Mouse (Mus musculus): ENCODE data around the gene Sirpa. TPM values are rescaled to one million over a fixed set of nuclear protein-coding genes. Genes with fewer than 3 reads are reported as not detected.
A peak's percentile ranks its signal among the peaks of the same experiment; 100 is the strongest.

The Sirpa gene
- total RNA-seq, 2 experiments from 2014 or later: 279 to 289 TPM

DNA sequence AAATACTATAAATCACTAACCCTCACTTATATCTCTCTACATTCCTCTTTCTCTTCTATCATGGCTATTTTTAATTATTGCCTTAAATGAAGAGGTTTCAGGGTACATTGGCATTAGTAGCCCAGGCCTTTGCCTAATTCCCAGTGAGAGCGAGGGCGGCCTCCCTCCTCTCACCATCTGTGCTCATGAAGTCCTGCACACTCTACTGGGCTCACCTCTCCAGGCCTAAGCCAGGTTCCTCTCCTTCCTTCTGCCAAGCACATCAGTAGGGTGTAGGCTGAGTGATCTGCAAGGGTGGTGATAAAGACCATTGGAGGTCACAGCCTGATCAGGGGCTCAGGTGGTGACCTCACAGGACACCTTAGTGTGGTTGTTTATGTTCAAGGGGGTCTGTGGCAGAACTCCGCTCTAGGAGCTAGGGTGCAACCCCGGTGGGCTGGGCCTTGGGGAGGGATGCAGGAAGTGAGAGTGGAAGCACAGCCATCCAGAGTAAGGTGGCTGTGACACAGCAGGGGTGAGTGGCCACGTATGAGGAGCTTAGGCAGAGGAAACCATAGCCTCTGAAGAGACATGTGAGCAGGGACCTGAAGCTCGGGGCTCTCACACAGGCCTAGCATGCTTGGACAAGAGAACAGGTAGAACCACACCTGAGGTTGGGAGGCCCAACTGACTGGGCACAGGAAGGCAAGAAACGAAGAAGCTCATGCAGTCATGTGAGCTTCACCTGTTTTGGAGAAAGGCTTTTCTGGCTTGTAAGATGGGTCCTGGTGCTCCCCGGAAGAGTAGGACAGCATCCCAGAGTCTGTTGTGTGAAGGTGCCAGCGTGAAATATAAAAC, 29.2 kb downstream of the Sirpa start:
- no peak for DNase-seq (ENCODE audit: low spot score in 2 of 2)
- no peak overlapping the region for H3K4me3 ChIP-seq
- TF ChIP-seq CTCF (conservative IDR thresholded peaks at IDR 0.05): no peak
- peak overlapping the region; percentile 46 for H3K27ac ChIP-seq

DNA sequence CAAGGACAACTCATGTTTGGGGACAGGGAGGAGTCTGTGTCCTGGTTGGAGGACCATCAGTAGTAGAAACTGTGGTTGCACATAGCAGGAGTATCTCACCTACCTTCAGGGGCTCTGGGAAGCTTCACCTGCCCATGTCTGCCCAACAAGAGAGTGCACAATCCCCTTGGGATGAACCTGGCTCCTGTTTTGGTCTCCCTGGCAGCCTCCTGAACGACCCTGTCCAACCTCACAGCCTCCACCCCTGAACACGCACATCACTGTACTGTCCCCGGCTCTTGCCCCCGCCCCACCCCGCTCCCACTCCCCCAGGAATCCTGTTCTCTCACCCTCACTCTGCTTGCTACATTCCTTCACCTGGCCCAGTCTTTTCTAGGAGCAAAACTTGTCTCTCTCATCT, 30.3 kb downstream of the Sirpa start:
- peak overlapping the region; percentile 76; the same call in 1 of the 2 replicates for H3K27ac ChIP-seq
- DNase-seq (ENCODE audit: low spot score in 2 of 2): no peak
- no peak for TF ChIP-seq CTCF (conservative IDR thresholded peaks at IDR 0.05)

DNA sequence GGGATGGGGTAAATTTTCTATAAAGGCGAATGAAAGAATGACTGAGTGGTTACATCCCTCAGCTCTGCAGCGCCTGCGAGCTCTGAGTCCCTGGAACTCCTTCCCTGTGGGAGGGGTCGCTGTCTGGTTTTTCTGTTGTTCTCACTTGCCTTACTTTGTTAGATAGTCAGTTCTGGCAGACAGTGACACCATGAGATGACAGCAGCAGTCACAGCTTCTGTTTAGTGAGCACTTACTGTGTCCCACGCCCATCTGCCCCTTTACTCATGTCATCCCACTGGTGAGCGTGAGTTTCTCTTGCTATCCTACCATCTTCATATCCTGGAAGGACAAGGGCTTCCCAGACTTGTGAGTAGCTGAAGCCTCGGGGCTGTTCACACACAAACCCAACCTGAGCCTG, 31.1 kb downstream of the Sirpa start:
- H3K27ac ChIP-seq: peak overlapping the region; percentile 76
- peak; percentile 68 to 86 for DNase-seq (ENCODE audit: low spot score in 2 of 2)
- no peak overlapping the region for H3K4me3 ChIP-seq
- TF ChIP-seq CTCF (conservative IDR thresholded peaks at IDR 0.05): no peak

More for the DNA sequence above, 30.3 kb downstream of the Sirpa start:
- no peak overlapping the region for H3K4me3 ChIP-seq

DNA sequence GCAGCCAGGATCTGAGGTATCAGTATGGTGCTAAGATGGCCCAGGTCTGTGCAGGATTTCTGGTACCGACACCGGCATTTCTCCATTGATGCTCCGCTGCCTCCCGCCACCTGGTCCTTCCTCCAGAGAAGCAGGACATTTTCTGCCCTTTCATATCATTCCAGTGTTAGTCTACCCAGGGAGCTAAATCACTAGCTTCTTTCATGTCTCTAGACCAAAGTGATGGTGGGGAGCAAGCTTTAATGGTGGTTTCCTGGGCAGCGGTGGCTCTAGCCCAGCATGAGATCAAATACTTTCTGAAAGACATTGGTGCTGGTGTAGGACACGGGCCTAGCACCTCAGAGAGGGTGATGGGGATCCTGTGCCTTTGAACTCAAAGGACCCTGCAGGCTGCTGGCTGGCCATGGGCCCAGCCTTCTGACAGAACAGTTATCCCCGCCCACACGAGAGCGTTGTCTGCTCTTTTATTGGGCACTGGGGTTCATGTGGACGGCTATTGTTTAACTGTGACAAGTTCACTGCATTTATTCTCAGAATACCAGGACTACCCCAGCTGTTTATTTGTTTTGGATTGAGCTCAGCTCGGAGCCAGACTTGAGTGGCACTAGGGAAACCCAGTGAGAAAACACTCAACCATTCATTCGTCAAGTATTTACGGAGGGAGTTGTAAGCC, 31.7 kb downstream of the Sirpa start:
- Histone ChIP-seq H3K27ac (peak overlapping the region; percentile 72), H3K4me3 (no peak overlapping the region)
- no peak for DNase-seq (ENCODE audit: low spot score in 2 of 2)
- TF ChIP-seq CTCF (conservative IDR thresholded peaks at IDR 0.05): no peak

DNA sequence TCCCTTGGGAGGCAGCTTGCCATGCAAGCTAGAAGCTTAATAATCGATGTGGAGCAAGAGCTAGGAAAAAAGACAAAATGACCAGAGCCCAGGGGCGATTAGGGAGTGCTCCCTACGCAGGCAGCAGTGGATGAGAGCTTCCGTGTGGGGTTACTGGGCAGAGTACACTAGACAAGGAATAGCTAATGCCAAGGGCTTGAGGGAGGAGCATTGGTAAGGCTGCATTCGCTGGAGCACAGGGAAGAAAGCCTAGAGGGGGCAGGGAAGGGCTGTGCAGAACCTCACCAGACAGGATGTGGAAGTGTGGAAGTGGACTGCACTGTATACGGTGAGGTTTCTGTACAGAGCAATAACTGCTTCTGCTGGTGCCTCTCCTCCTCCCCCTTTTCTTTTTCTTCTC, 32.3 kb downstream of the Sirpa start:
- peak overlapping the region; percentile 72 for H3K27ac ChIP-seq
- TF ChIP-seq CTCF (conservative IDR thresholded peaks at IDR 0.05): no peak
- no peak overlapping the region for H3K4me3 ChIP-seq
- no peak for DNase-seq (ENCODE audit: low spot score in 2 of 2)

DNA sequence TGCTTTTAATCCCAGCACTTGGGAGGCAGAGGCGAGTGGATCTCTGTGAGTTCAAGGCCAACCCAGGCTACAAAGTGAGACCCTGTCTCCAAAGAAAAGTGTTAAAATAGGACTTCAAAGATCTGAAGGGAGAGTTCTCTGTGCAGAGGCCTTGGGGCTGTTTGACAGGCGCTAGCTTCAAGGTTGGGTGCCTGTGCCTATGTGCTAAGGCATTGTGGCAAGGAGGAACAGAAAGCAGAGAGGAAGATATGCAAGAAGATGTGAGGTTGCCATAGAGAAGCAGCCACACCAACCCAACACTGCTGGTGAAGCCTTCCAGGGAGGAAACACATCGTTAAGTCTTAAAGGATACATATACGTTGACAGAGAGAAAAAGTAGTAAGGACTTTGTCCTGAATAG, 33.2 kb downstream of the Sirpa start:
- DNase-seq (ENCODE audit: low spot score in 2 of 2): no peak
- no peak for TF ChIP-seq CTCF (conservative IDR thresholded peaks at IDR 0.05)
- H3K4me3 ChIP-seq: no peak overlapping the region
- peak overlapping the region; percentile 72; the same call in 1 of the 2 replicates for H3K27ac ChIP-seq

DNA sequence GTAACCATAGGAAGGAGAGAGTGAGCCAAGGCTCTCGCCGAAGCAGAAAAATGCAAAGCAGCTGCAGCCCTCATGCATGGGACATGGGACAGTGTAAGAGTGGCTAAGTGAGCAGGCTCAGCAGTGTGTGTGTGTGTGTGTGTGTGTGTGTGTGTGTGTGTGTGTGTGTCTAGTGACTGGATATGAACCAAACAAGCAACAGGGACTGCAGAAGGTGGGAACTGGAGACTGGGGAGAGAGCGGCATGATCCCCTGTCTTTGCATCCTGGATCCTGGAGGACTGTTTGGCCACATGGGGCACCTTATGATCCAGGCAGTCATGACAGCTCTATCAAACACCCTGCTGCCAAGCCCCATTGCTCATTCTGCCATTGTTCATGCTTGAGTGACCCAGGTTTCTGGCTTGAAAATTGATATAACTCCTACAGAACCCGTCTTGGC, 34.0 kb downstream of the Sirpa start:
- no peak overlapping the region for H3K4me3 ChIP-seq
- DNase-seq (ENCODE audit: low spot score in 2 of 2): no peak
- peak overlapping the region; percentile 70; the same call in 1 of the 2 replicates for H3K27ac ChIP-seq
- TF ChIP-seq CTCF (conservative IDR thresholded peaks at IDR 0.05): no peak

DNA sequence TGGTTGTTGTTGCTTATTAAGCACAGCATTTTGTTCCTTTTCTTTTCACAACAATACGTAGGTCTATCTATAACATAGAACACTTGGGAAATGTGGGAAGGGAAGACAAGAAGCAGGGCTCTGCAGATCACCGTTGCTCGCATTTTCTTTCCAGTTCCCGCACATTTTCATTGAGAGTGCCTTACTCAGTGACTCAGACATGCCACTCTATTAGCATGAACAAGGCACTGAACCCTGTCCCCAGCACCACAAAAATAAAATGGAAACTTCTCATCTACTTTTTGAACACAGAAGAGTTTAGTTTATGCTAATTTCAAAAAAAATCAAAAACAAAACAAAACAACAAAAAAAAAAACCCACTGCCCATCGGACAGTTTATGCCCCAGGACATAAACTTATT, 34.5 kb downstream of the Sirpa start:
- no peak for DNase-seq (ENCODE audit: low spot score in 2 of 2)
- TF ChIP-seq CTCF (conservative IDR thresholded peaks at IDR 0.05): no peak
- H3K4me3 ChIP-seq: no peak overlapping the region
- H3K27ac ChIP-seq: peak overlapping the region; percentile 70

DNA sequence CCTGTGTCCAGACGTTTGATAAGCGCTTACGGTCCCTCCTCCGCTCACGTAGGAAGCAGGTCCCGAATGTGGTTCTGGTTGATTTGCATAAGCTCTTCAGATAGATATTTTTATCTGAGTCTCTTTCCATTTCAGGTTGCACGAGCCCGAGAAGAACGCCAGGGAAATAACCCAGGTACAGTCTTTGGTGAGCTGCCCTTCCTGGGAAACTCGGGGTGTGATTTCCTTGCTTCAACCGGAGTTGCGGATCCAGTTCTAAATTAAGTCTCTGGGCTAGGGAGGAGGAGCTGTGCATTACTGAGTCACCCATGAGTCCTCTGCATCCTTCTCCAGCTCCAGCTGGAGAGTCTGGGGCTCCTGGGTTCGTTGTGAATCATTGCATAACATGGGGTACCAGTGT, 35.2 kb downstream of the Sirpa start:
- H3K4me3 ChIP-seq: no peak overlapping the region
- DNase-seq (ENCODE audit: low spot score in 2 of 2): peak; percentile 39 to 52
- H3K27ac ChIP-seq: peak overlapping the region; percentile 70
- no peak for TF ChIP-seq CTCF (conservative IDR thresholded peaks at IDR 0.05)

DNA sequence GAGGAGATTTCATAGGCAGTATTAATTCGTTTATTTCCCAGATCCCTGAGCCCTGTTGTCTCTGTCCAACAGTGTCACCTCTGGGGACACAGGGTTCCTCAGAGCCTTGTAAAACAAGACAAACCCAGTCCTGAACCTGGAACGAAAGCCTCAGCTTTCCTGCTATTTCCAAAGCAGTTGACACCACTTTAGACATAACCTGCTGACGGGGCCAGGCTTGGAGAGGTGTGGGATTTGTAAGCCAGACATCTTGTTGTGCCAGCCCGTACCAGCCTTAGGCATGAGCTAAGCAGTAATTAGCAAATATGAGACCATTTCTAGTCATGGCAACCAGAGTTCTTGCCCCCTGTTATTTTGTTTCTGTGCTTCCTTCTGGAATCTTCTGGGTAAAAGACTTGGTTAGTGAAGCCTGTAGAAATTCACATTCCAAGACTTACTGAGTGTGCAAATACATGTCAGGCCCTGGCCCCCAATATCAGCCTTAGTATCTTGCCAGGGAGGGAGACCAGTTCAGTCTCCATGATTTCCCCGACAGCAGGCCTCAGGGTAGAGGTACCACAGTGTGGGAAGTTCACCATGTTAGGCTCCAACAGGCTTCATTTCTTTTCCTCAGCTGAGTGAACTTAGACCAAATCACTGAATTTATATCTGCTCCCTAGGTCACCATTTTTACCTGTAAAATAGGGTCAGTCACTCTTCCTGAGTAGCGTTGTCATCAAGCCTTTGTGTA, 36.0 kb downstream of the Sirpa start:
- H3K27ac ChIP-seq: peak overlapping the region; percentile 70; the same call in 1 of the 2 replicates

DNA sequence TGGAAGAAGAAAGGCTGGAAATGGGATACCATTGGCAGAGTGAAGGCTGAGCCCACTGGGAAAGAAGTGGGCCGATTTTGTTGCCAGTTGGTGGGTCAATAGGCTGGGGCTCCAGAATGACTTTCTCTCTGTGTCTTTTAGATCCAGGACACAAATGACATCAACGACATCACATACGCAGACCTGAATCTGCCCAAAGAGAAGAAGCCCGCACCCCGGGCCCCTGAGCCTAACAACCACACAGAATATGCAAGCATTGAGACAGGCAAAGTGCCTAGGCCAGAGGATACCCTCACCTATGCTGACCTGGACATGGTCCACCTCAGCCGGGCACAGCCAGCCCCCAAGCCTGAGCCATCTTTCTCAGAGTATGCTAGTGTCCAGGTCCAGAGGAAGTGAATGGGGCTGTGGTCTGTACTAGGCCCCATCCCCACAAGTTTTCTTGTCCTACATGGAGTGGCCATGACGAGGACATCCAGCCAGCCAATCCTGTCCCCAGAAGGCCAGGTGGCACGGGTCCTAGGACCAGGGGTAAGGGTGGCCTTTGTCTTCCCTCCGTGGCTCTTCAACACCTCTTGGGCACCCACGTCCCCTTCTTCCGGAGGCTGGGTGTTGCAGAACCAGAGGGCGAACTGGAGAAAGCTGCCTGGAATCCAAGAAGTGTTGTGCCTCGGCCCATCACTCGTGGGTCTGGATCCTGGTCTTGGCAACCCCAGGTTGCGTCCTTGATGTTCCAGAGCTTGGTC, 37.3 kb downstream of the Sirpa start:
- Histone ChIP-seq H3K4me3 (no peak overlapping the region), H3K27ac (no peak overlapping the region)
- TF ChIP-seq CTCF (conservative IDR thresholded peaks at IDR 0.05): no peak
- no peak for DNase-seq (ENCODE audit: low spot score in 2 of 2)

More for the DNA sequence above, 36.0 kb downstream of the Sirpa start:
- TF ChIP-seq CTCF (conservative IDR thresholded peaks at IDR 0.05): no peak
- no peak for DNase-seq (ENCODE audit: low spot score in 2 of 2)
- no peak overlapping the region for H3K4me3 ChIP-seq

DNA sequence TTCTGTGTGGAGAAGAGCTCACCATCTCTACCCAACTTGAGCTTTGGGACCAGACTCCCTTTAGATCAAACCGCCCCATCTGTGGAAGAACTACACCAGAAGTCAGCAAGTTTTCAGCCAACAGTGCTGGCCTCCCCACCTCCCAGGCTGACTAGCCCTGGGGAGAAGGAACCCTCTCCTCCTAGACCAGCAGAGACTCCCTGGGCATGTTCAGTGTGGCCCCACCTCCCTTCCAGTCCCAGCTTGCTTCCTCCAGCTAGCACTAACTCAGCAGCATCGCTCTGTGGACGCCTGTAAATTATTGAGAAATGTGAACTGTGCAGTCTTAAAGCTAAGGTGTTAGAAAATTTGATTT, 37.9 kb downstream of the Sirpa start:
- Histone ChIP-seq H3K4me3 (no peak overlapping the region), H3K27ac (no peak overlapping the region)
- DNase-seq (ENCODE audit: low spot score in 2 of 2): no peak
- TF ChIP-seq CTCF (conservative IDR thresholded peaks at IDR 0.05): no peak
